14 mouse cellular contexts compared by ENCODE assay signal in genomic region chr16:92239812-92240211, GRCm38 (mm10). TPM values are rescaled to one million over a fixed set of nuclear protein-coding genes. Genes with fewer than 3 reads are reported as not detected.
"Had no signal": no experiment of that assay in that cellular context is flagged by ENCODE, and none has a peak within 500 bp of the region (broad histone marks: within the 10 kb centered on the region; RNA-seq: fewer than 3 reads in every experiment).

No protein-coding gene starts in this region.

- H3K4me3 ChIP-seq: left cerebral cortex, adult 2 months; limb, embryonic 15.5 days; liver, embryonic 12.5 days; midbrain, embryonic 10.5 days; neural tube, embryonic 13.5 days; stomach, embryonic 15.5 days had no signal

- H3K36me3 ChIP-seq: limb, embryonic 15.5 days; liver, embryonic 12.5 days; midbrain, embryonic 10.5 days; neural tube, embryonic 13.5 days; stomach, embryonic 15.5 days had no signal

- H3K27me3 ChIP-seq: limb, embryonic 15.5 days; neural tube, embryonic 13.5 days; stomach, embryonic 15.5 days had no signal

- DNase-seq: kidney, adult 8-10 months; kidney, postnatal 25 days; lung, embryonic 14.5 days; retina, postnatal 1 day; right cerebral cortex, postnatal 14 days had no signal

- H3K27ac ChIP-seq: left cerebral cortex, adult 2 months; limb, embryonic 15.5 days; liver, embryonic 12.5 days; midbrain, embryonic 10.5 days; neural tube, embryonic 13.5 days; stomach, embryonic 15.5 days had no signal

- H3K4me1 ChIP-seq: limb, embryonic 15.5 days; liver, embryonic 12.5 days; neural tube, embryonic 13.5 days; stomach, embryonic 15.5 days had no signal

RNA-seq across cellular contexts. Expression of gene Kcne2, which starts 52.4 kb away (rescaled TPM):
- polyA plus RNA-seq: liver, embryonic 12.5 days; liver, embryonic 16.5 days; spleen, adult 2 months; urinary bladder, adult 2 months had no signal
